Mouse (Mus musculus) CH12.LX (cell line): ENCODE results near the gene Mapk11.

ENCODE experiments used
- CTCF ChIP-seq, 2 experiments: IDR thresholded peaks in 1 of 2; conservative IDR thresholded peaks in 1 of 2; 2 replicates each; pipeline ENCODE4 v1.5.1; 2011 to 2012; ENCODE audit warnings: low read depth in 2 of 2, low read length in 2 of 2, improper control_type of control experiment in 1 of 2, inconsistent platforms in 1 of 2, mild to moderate bottlenecking in 1 of 2, moderate library complexity in 1 of 2
- EP300 ChIP-seq: IDR thresholded peaks from 2 replicates; pipeline ENCODE4 v1.6.1; 2011; ENCODE audit warnings: low read length, improper control_type of control experiment
- MAFK ChIP-seq: IDR thresholded peaks from 2 replicates; pipeline ENCODE4 v1.6.1; 2011; ENCODE audit warnings: low read length, improper control_type of control experiment; ENCODE audit not compliant: insufficient replicate concordance
- USF1 ChIP-seq: IDR thresholded peaks from 2 replicates; pipeline ENCODE4 v1.6.1; 2014; ENCODE audit warnings: low read depth, mild to moderate bottlenecking, inconsistent platforms, low read length, improper control_type of control experiment

DNA sequence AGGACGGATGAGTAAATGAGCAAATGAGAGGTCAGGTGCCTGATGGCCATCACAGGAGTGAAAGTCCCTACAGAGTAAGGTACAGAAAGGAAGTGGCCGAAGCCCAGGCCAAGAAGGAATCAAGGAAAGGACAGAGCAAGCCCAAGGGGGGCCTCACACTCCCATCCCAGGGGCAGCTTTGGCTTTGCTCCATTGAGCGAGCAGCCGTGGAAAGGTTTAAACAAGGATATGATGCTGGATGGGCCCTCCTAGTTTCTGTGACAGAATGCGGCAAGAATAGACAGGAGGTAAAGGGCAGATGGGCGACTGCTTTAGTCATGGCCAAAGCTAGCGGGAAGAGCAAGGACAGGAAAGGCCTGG lies 11.4 kb downstream of the Mapk11 start:
- TF ChIP-seq CTCF (conservative IDR thresholded peaks at IDR 0.05 in 1 of 2, IDR thresholded peaks at IDR 0.05 in 1 of 2; ENCODE audit: low read depth in 2 of 2, low read length in 2 of 2) (no peak), MAFK (no peak), USF1 (no peak), EP300 (no peak)
